Mouse (Mus musculus) gastrocnemius, postnatal 36 days (tissue): ENCODE data around the gene Zmynd10. TPM values are rescaled to one million over a fixed set of nuclear protein-coding genes. Genes with fewer than 3 reads are reported as not detected.
A peak's percentile ranks its signal among the peaks of the same experiment; 100 is the strongest.

Experiments
- DNase-seq, 2 experiments: peaks; one replicate each; pipeline ENCODE4 v3.0.0; 2022
- intact Hi-C: fragments of 180-260 bp; cut with DNase I; formaldehyde crosslinking; loops from one replicate; pipeline ENCODE4 v1.15.1; 2025
- long read RNA-seq, 2 experiments: library from polyadenylated mRNA; stranded (forward); transcript quantifications; one replicate each; pipeline ENCODE4 v2.0.0; 2021
- total RNA-seq, 2 experiments: library from RNA; stranded (reverse); gene quantifications; 2 replicates each; pipeline ENCODE4 v1.2.3; 2021

Zmynd10 gene
- not detected for total RNA-seq
- long read RNA-seq, experiment 1, result 0 reads
- long read RNA-seq, experiment 2, result 0 reads

GRCm38 (mm10) chr9:107547026-107547425 is at the start of gene Zmynd10:
Gene Zmynd10 (plus strand): TSS chr9:107547298.
- intact Hi-C loops, result no loop called here
- DNase-seq, result peak; percentile 75 to 81

GRCm38 (mm10) chr9:107500708-107501286 is 46.3 kb upstream of the Zmynd10 start:
- no peak for DNase-seq

GRCm38 (mm10) chr9:107502131-107502846 is 44.8 kb upstream of the Zmynd10 start:
- DNase-seq, result no peak
- intact Hi-C loops, result no loop called here

More at GRCm38 (mm10) chr9:107500708-107501286, 46.3 kb upstream of the Zmynd10 start:
- intact Hi-C loops, result no loop called here

- intact Hi-C loops, result no loop called here
- no peak for DNase-seq
Measured at GRCm38 (mm10) chr9:107504662-107505537, 42.2 kb upstream of the Zmynd10 start.

GRCm38 (mm10) chr9:107508266-107508665 is 38.8 kb upstream of the Zmynd10 start:
- intact Hi-C loops, result no loop called here
- no peak for DNase-seq

GRCm38 (mm10) chr9:107510384-107511100 is 36.6 kb upstream of the Zmynd10 start:
- intact Hi-C loops, result loop anchor here (5.0 to 10.0 kb wide), 3 partner anchors 48 to 606 kb away; partner anchors contain the start of gene Cish
- DNase-seq, result no peak

- intact Hi-C loops, result loop anchor here (5.0 to 10.0 kb wide), 3 partner anchors 49 to 607 kb away; partner anchors contain the start of gene Cish
Measured at GRCm38 (mm10) chr9:107511436-107511835, 35.7 kb upstream of the Zmynd10 start.

GRCm38 (mm10) chr9:107512326-107512725 is 34.8 kb upstream of the Zmynd10 start:
- DNase-seq, result no peak
- intact Hi-C loops, result loop anchor here (5.0 to 10.0 kb wide), 3 partner anchors 50 to 608 kb away; partner anchors contain the start of gene Cish

More at GRCm38 (mm10) chr9:107511436-107511835, 35.7 kb upstream of the Zmynd10 start:
- DNase-seq, result no peak

- intact Hi-C loops, result loop anchor here (1.0 to 10.0 kb wide), 5 partner anchors 52 to 610 kb away; partner anchors contain the start of gene Cish
- DNase-seq, result peak; percentile 68 to 80
Measured at GRCm38 (mm10) chr9:107514303-107514955, 32.7 kb upstream of the Zmynd10 start.

GRCm38 (mm10) chr9:107520331-107520730 is 26.8 kb upstream of the Zmynd10 start:
- DNase-seq, result no peak

GRCm38 (mm10) chr9:107521190-107521589 is 25.9 kb upstream of the Zmynd10 start:
- no peak for DNase-seq
- intact Hi-C loops, result no loop called here

More at GRCm38 (mm10) chr9:107520331-107520730, 26.8 kb upstream of the Zmynd10 start:
- intact Hi-C loops, result no loop called here

- no peak for DNase-seq
- intact Hi-C loops, result no loop called here
Measured at GRCm38 (mm10) chr9:107521711-107522399, 25.2 kb upstream of the Zmynd10 start.

- DNase-seq, result no peak
- intact Hi-C loops, result no loop called here
Measured at GRCm38 (mm10) chr9:107522400-107522711, 24.7 kb upstream of the Zmynd10 start.

- intact Hi-C loops, result no loop called here
- DNase-seq, result peak; percentile 59 to 62
Measured at GRCm38 (mm10) chr9:107526198-107527026, 20.7 kb upstream of the Zmynd10 start.

GRCm38 (mm10) chr9:107533791-107534407 is 13.2 kb upstream of the Zmynd10 start, which contains the start of gene Tmem115:
Gene Tmem115 (plus strand): TSS chr9:107533945.
- intact Hi-C loops, result no loop called here
- DNase-seq, result peak; percentile 81 to 87

- intact Hi-C loops, result no loop called here
- peak; percentile 35 to 38 for DNase-seq
Measured at GRCm38 (mm10) chr9:107534408-107535202, 12.5 kb upstream of the Zmynd10 start.

- intact Hi-C loops, result no loop called here
- DNase-seq, result no peak
Measured at GRCm38 (mm10) chr9:107538231-107538630, 8.9 kb upstream of the Zmynd10 start.
